Mouse (Mus musculus): ENCODE results near the gene Diras2.

GRCm38 (mm10) chr13:52541385-52542035, 10.4 kb upstream of the Diras2 start:
- TF ChIP-seq POLR2A (IDR thresholded peaks at IDR 0.05; ENCODE audit: borderline replicate concordance, low read depth, low read length) (no peak), CTCF (IDR thresholded peaks at IDR 0.05; ENCODE audit: low read depth, low read length) (no peak)
